Mouse (Mus musculus) cortical plate, adult 2 months (tissue): ENCODE data around the gene Egfl7.

Source experiments
- CTCF ChIP-seq: fragments of 200-500 bp; IDR thresholded peaks from 2 replicates; pipeline ENCODE4 v1.5.1; 2011; ENCODE audit warnings: mild to moderate bottlenecking, control low read depth, low read length; ENCODE audit not compliant: insufficient read depth; ENCODE audit errors: extremely low read depth
- POLR2A ChIP-seq: fragments of 200-500 bp; IDR thresholded peaks from 2 replicates; pipeline ENCODE4 v1.6.1; 2011; ENCODE audit warnings: mild to moderate bottlenecking, low read length, control low read depth; ENCODE audit not compliant: insufficient read depth; ENCODE audit errors: extremely low read depth

- TF ChIP-seq CTCF (peak; percentile 94), POLR2A (no peak)
Observed at GRCm38 (mm10) chr2:26561351-26562016, 18.3 kb upstream of the Egfl7 start.
